ENCODE assay signal across 10 mouse cellular contexts in genomic region chr6:94779854-94780253, GRCm38 (mm10).
DNase-seq lines count a peak whose midpoint lies in the region; ATAC-seq and TF ChIP-seq lines count a peak whose summit lies in the region.
"Had no signal": no experiment of that assay in that cellular context is flagged by ENCODE, and none has a peak within 500 bp of the region (broad histone marks: within the 10 kb centered on the region; RNA-seq: fewer than 3 reads in every experiment).

No protein-coding gene starts in this region.

- H3K4me3 ChIP-seq in kidney, adult 2 months (ENCODE audit: insufficient read depth, low read depth, low read length): no peak overlapping the region
- no peak overlapping the region for H3K4me3 ChIP-seq in kidney, embryonic 15.5 days (replicated peaks)
- H3K4me3 ChIP-seq: embryonic facial prominence, embryonic 12.5 days; limb, embryonic 13.5 days had no signal

- no peaks in the 10 kb centered on the region for H3K36me3 ChIP-seq in kidney, adult 2 months (ENCODE audit: control insufficient read depth, insufficient read depth, low read length)
- H3K36me3 ChIP-seq in kidney, embryonic 15.5 days: no peaks in the 10 kb centered on the region
- H3K36me3 ChIP-seq: embryonic facial prominence, embryonic 12.5 days; limb, embryonic 13.5 days had no signal

- no peak overlapping the region for H3K4me2 ChIP-seq in kidney, embryonic 15.5 days
- H3K4me2 ChIP-seq: embryonic facial prominence, embryonic 12.5 days; limb, embryonic 13.5 days had no signal

- ATAC-seq in kidney, embryonic 15.5 days (replicated peaks; ENCODE audit: low FRiP score): no peak
- ATAC-seq in monocyte, adult 5-6 weeks (replicated peaks; ENCODE audit: insufficient number of reproducible peaks, low FRiP score, low TSS enrichment, poor library complexity, severe bottlenecking): no peak

- 38% methylated on average over 7 of the region's 7 CpGs for WGBS in kidney, adult 2 months
- WGBS in kidney, embryonic 15.5 days: 61% methylated on average over 7 of the region's 7 CpGs

- H3K27me3 ChIP-seq in kidney, adult 2 months (replicated peaks; ENCODE audit: control insufficient read depth, insufficient read depth, low read length): no peaks in the 10 kb centered on the region
- no peaks in the 10 kb centered on the region; the same call in 1 of the 2 replicates for H3K27me3 ChIP-seq in kidney, embryonic 15.5 days
- H3K27me3 ChIP-seq: embryonic facial prominence, embryonic 12.5 days; limb, embryonic 13.5 days had no signal

- 0 out of 2 replicates have a peak, but pooled peaks cover 4% of the 10 kb centered on the region for H3K4me1 ChIP-seq in kidney, adult 2 months (ENCODE audit: control insufficient read depth, insufficient read depth, low read length)
- H3K4me1 ChIP-seq in kidney, embryonic 15.5 days: peaks cover 32% of the 10 kb centered on the region

- no peak overlapping the region for H3K27ac ChIP-seq in kidney, adult 2 months (ENCODE audit: insufficient read depth, low read depth, low read length)
- no peak overlapping the region for H3K27ac ChIP-seq in kidney, embryonic 15.5 days
- H3K27ac ChIP-seq: embryonic facial prominence, embryonic 12.5 days; limb, embryonic 13.5 days had no signal

- no peak for TF ChIP-seq POLR2A in kidney, adult 2 months (IDR thresholded peaks at IDR 0.05; ENCODE audit: low read depth, low read length)

- no peaks in the 10 kb centered on the region for H3K9me3 ChIP-seq in kidney, embryonic 15.5 days (replicated peaks)
- H3K9me3 ChIP-seq: embryonic facial prominence, embryonic 12.5 days; limb, embryonic 13.5 days had no signal

- peak; percentile 52 for DNase-seq in kidney, adult 2 months
- peak; percentile 90 for DNase-seq in fibroblast of lung, adult 2 months (ENCODE audit: low read depth)
- peak; percentile 36 for DNase-seq in kidney, postnatal 14 days
- peak; percentile 46 for DNase-seq in ovary, postnatal 36 days (ENCODE audit: low spot score)
- DNase-seq in layer of hippocampus, adult 11-12 months (ENCODE audit: low spot score): no peak
- no peak for DNase-seq in right cerebral cortex, postnatal 14 days

- TF ChIP-seq CTCF in kidney, adult 2 months (conservative IDR thresholded peaks at IDR 0.05; ENCODE audit: insufficient read depth, insufficient read length, low read depth, low read length): no peak

- no peak overlapping the region for H3K9ac ChIP-seq in kidney, embryonic 15.5 days
- H3K9ac ChIP-seq: embryonic facial prominence, embryonic 12.5 days; limb, embryonic 13.5 days had no signal

Comparison
In these comparisons a context has a peak if more than half of its experiments do, and no peak if none do; other contexts are left out.
1. DNase-seq: peak in kidney, adult 2 months (single experiment), fibroblast of lung, adult 2 months (single experiment), kidney, postnatal 14 days (single experiment) and ovary, postnatal 36 days (single experiment); none in layer of hippocampus, adult 11-12 months (single experiment) and right cerebral cortex, postnatal 14 days (single experiment).